Mouse (Mus musculus) kidney, embryonic 15.5 days (tissue): ENCODE measurements around the gene Trim31. TPM values are rescaled to one million over a fixed set of nuclear protein-coding genes. Genes with fewer than 3 reads are reported as not detected.

Experiments
- ATAC-seq: fragments of 200-750 bp; cut with Nextera tagmentation; replicated peaks from 2 replicates; pipeline ENCODE4 v1.8.0; 2017; ENCODE audit warnings: moderate TSS enrichment; ENCODE audit not compliant: low FRiP score
- H3K27ac ChIP-seq: fragments of 300-500 bp; sonication (generic); 2 replicates; pipeline ENCODE4 v1.5.1; 2015; ENCODE audit warnings: mild to moderate bottlenecking, inconsistent platforms
- H3K27me3 ChIP-seq: fragments of 300-500 bp; sonication (generic); 2 replicates; pipeline ENCODE4 v1.6.1; 2015; ENCODE audit warnings: inconsistent platforms
- H3K36me3 ChIP-seq: fragments of 300-500 bp; sonication (generic); 2 replicates; pipeline ENCODE4 v1.6.1; 2015; ENCODE audit warnings: inconsistent platforms
- H3K4me1 ChIP-seq: fragments of 300-500 bp; sonication (generic); 2 replicates; pipeline ENCODE4 v1.6.1; 2015; ENCODE audit warnings: inconsistent platforms
- H3K4me2 ChIP-seq: fragments of 300-500 bp; sonication (generic); 2 replicates; pipeline ENCODE4 v1.6.1; 2015; ENCODE audit warnings: moderate library complexity, mild to moderate bottlenecking, inconsistent platforms
- H3K4me3 ChIP-seq: fragments of 300-500 bp; sonication (generic); replicated peaks from 2 replicates; pipeline ENCODE4 v1.5.1; 2015; ENCODE audit warnings: mild to moderate bottlenecking, inconsistent platforms
- H3K9ac ChIP-seq: fragments of 300-500 bp; sonication (generic); 2 replicates; pipeline ENCODE4 v1.6.1; 2015; ENCODE audit warnings: mild to moderate bottlenecking, inconsistent platforms
- H3K9me3 ChIP-seq: fragments of 300-500 bp; sonication (generic); replicated peaks from 2 replicates; pipeline ENCODE4 v1.6.1; 2016; ENCODE audit warnings: inconsistent platforms
- WGBS: fragments of 180-500 bp; shearing (Covaris S2); methylation state at CpG from one replicate; pipeline ENCODE4 v1.1.7; 2015; ENCODE audit warnings: mixed read lengths; 5-methylcytosine and 5-hydroxymethylcytosine counted together
- polyA plus RNA-seq: library from polyadenylated mRNA; unstranded; fragments of >200 nt; fragmentation: Nextera tagmentation; extraction: Ambion mirVana; gene quantifications from 2 replicates; pipeline ENCODE4 v1.2.1, GENCODE M21; 2015

Gene Trim31
- polyA plus RNA-seq, 1 experiment from 2014 or later = not detected

DNA sequence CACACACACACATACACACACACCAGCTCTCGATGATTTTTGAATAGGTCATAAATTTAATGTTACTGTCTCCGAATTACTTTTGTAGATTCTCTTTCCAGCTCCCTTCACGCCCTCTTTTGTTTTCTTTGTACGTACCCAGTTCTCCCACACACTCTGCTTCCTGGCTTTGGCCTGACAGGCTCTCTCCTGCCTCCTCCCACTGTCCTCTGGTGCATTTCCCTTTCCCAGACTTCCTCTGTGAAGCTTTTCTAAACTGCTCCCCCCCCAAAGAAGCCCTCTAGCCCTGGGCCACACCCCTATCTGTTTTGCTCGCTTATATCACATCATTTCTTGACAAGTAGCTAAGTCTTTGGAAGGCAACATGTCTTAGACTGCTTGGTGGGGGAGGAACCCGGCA, 32.3 kb downstream of the Trim31 start:
- Histone ChIP-seq H3K36me3 (no peaks in the 10 kb centered on the region), H3K9me3 (no peaks in the 10 kb centered on the region), H3K4me3 (no peak overlapping the region), H3K27me3 (no peaks in the 10 kb centered on the region), H3K9ac (no peak overlapping the region), H3K4me1 (peaks cover 4% of the 10 kb centered on the region; the same call in 1 of the 2 replicates), H3K4me2 (no peak overlapping the region), H3K27ac (no peak overlapping the region)
- ATAC-seq = no peak
- 36% methylated on average over 6 of the region's 6 CpGs for WGBS

DNA sequence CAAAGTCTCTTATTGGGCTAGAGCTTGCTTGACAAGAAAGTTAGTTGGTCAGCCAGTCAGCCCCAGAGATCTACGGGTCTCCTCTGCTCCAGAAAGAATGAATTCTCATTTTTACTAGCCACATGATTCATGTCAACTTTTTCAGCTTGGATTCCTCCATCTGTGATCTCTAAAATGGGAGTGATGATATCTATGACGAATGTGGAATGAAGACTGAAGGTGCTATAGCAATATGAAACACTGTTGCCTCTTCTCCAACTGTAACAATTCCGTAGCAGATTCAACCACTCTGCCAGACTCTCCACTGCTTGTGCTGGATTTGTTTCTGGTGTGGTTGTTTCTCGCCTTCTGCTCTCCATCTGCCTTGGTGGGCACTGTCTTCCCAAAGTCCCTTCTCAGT, 33.2 kb downstream of the Trim31 start:
- H3K27me3 ChIP-seq = peaks cover 5% of the 10 kb centered on the region
- H3K4me2 ChIP-seq = no peak overlapping the region
- peaks cover 4% of the 10 kb centered on the region; the same call in 1 of the 2 replicates for H3K4me1 ChIP-seq
- H3K4me3 ChIP-seq = no peak overlapping the region
- no peak overlapping the region for H3K27ac ChIP-seq
- H3K9ac ChIP-seq = no peak overlapping the region
- no peaks in the 10 kb centered on the region for H3K9me3 ChIP-seq
- no peaks in the 10 kb centered on the region for H3K36me3 ChIP-seq
- WGBS = 84% methylated on average over 4 of the region's 4 CpGs
- no peak for ATAC-seq

DNA sequence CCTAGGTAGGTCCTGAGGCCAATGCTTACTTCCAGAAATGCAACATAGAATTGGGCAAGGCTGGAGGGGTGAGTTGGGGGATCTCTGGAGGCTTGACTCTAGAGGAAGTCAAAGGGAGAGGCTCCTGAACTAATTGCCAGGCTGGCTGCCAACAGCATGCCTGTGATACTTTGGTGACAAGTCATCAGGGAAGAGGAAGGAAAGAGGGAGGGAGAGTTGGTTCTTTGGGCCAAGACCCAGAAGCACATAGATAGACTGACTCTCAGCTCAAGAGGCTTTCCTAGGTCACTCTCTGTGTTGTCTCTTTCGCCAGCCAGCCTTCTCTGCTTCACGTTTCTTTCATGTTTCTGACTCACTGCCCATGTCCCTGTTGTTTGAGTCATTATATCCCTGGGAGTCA, 33.9 kb downstream of the Trim31 start:
- Histone ChIP-seq H3K36me3 (no peaks in the 10 kb centered on the region), H3K4me1 (peaks cover 4% of the 10 kb centered on the region; the same call in 1 of the 2 replicates), H3K27me3 (peaks cover 5% of the 10 kb centered on the region), H3K27ac (no peak overlapping the region), H3K4me2 (no peak overlapping the region), H3K4me3 (no peak overlapping the region), H3K9ac (no peak overlapping the region), H3K9me3 (no peaks in the 10 kb centered on the region)
- no peak for ATAC-seq
- WGBS = 66% methylated on average over 2 of the region's 2 CpGs

DNA sequence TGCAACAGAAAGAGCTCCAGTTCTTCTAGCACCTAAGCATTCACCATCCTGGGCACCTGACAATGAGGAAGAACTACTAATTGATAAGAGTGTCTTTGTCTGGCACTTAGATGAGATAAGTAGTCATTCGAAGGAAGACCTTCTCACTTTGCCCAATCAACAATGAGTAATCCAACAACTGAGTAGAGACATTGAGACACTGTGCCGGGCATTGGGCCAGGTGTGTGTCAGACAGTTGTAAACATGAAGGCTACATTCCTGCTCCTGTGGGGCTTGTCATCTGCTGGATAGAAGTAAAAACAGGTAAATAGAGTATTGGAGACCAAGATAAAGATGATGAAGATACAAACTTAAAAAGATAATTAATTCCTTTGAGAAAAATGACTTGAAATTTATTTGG, 40.1 kb downstream of the Trim31 start:
- Histone ChIP-seq H3K4me1 (peaks cover 8% of the 10 kb centered on the region), H3K36me3 (no peaks in the 10 kb centered on the region), H3K4me3 (no peak overlapping the region), H3K9ac (no peak overlapping the region), H3K27ac (no peak overlapping the region), H3K9me3 (no peaks in the 10 kb centered on the region), H3K27me3 (peaks cover 42% of the 10 kb centered on the region), H3K4me2 (no peak overlapping the region)
- ATAC-seq = no peak
- 81% methylated on average over 2 of the region's 2 CpGs for WGBS

DNA sequence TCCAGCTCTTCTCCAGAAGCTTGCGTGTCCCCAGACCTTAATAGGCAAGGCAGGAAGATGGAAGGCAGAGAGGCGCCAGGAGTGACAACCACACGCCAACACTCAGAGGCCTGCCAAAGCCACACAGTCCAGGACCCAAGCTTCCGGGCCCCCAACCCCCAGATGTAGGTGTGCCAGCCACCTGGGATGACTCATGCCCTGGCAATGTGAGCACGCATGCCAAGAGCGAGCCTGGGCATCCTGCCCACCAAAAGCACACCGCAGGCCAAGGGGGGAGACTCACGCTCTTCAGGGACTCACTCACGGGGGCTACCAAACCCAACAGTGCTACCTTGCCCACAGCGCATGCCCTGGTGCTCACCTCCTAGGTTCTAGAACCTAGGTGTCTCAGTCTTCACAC, 44.5 kb downstream of the Trim31 start:
- peak overlapping the region; percentile 77 for H3K4me2 ChIP-seq
- H3K4me1 ChIP-seq = peaks cover 30% of the 10 kb centered on the region
- 46% methylated on average over 10 of the region's 10 CpGs for WGBS
- 0 out of 2 replicates have a peak, but pooled peaks have one; percentile 13 for ATAC-seq
- H3K27me3 ChIP-seq = peaks cover 77% of the 10 kb centered on the region
- peak overlapping the region; percentile 46 for H3K4me3 ChIP-seq
- H3K9me3 ChIP-seq = no peaks in the 10 kb centered on the region
- no peak overlapping the region for H3K27ac ChIP-seq
- H3K36me3 ChIP-seq = no peaks in the 10 kb centered on the region
- H3K9ac ChIP-seq = no peak overlapping the region

DNA sequence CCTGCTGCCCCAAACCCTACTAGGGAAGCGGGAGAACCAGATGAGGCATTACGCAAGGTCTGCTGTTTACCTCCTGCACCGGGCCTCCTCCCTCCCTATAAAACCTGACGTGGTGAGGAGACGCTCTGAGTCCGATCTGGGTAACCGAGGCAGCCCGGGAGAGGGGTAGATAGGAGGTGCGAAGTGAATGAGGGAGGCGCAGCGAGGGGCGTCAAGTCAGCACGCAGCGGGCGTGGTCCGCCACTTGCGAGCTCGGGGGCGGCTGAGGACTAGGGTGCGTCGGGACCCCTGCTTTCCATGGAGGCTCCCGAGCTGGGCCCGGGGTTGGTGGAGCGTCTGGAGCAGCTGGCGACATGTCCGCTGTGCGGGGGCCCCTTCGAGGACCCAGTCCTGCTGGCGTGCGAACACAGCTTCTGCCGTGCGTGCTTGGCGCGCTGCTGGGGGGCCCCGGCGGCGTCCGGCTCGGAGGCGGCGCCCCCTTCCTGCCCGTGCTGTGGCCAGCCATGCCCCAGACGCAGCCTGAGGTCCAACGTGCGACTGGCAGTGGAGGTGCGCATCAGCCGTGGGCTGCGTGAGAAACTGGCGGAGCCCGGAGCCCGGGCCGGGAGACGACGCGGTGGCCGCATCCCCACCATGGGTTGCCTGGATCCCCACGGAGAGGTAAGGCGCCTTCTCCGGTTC, 45.0 kb downstream of the Trim31 start, which contains the start of gene Rnf39:
TSS of gene Rnf39 (plus strand) at position 128 of the 681 bp plus-strand sequence.
- H3K36me3 ChIP-seq = no peaks in the 10 kb centered on the region
- H3K27me3 ChIP-seq = peaks cover 74% of the 10 kb centered on the region
- 1% methylated on average over 57 of the region's 59 CpGs for WGBS
- ATAC-seq = 0 out of 2 replicates have a peak, but pooled peaks have one; percentile 7
- no peak within 1 kb of the TSS for H3K27ac ChIP-seq
- H3K4me3 ChIP-seq = peak within 1 kb of the TSS; percentile 46
- H3K4me2 ChIP-seq = peak within 1 kb of the TSS; percentile 77
- H3K9ac ChIP-seq = peak within 1 kb of the TSS; percentile 21; the same call in 1 of the 2 replicates
- H3K4me1 ChIP-seq = peaks cover 36% of the 10 kb centered on the region
- H3K9me3 ChIP-seq = no peaks in the 10 kb centered on the region

DNA sequence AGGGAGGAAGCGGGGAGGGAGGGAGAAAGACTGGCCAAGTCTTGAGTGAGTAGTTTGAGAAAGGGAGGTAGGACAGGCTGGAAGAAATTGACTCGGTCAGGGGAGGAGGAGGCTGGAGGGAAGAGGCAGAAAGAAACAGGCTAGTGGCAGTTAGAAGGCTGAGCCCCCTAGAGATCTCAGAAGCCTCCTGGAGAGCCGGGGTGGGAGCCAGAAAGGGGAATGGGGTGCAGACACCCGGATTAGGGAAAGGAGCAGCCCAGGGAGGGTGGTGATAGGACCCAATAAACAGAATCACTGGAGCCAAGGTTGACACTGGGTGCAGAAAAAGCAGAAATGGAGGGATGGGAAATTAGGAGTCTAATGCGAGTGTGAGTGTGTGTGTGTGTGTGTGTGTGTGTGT, 45.8 kb downstream of the Trim31 start:
- Histone ChIP-seq H3K9me3 (no peaks in the 10 kb centered on the region), H3K36me3 (peaks cover 4% of the 10 kb centered on the region), H3K27ac (no peak overlapping the region), H3K4me2 (peak overlapping the region; percentile 77), H3K9ac (no peak overlapping the region), H3K4me3 (peak overlapping the region; percentile 46; the same call in 1 of the 2 replicates), H3K27me3 (peaks cover 74% of the 10 kb centered on the region), H3K4me1 (peaks cover 38% of the 10 kb centered on the region)
- no peak for ATAC-seq
- WGBS = 1% methylated on average over 5 of the region's 5 CpGs

DNA sequence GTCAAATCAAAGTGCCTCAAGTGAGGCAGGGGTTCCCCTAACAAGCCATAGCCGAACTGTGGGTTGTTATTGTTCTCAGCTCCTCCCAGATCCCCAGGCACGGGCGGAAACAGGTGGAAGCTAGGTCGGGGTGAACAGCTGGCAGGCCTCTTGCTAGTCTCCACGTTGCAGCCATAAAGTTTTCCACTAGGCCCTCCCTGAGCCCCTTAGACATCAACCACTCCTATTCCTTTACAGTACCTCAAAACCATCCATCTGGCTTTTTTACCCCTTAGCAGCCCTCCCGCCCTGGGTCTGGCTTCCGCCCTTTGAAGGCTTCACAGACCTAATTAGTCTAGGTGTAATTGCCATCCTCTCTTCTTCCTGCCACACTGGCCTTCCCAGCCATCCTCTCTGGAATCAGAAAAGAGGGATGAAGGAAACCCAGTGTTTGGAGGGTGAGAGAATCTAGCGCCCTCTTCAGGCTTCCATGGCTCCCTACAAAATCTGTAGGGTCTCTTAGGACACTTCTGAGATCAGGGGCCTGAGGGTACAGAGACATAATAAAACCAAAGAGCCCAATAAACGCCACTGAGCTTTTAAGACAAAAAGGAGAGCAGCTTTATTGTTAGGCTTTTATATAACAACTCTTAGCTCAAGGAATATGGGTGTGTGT, 46.3 kb downstream of the Trim31 start:
- Histone ChIP-seq H3K9ac (no peak overlapping the region), H3K4me3 (no peak overlapping the region; the same call in 1 of the 2 replicates), H3K27me3 (peaks cover 69% of the 10 kb centered on the region), H3K27ac (no peak overlapping the region), H3K4me1 (peaks cover 38% of the 10 kb centered on the region), H3K4me2 (no peak overlapping the region), H3K9me3 (no peaks in the 10 kb centered on the region), H3K36me3 (peaks cover 10% of the 10 kb centered on the region)
- 15% methylated on average over 9 of the region's 9 CpGs for WGBS
- no peak for ATAC-seq

DNA sequence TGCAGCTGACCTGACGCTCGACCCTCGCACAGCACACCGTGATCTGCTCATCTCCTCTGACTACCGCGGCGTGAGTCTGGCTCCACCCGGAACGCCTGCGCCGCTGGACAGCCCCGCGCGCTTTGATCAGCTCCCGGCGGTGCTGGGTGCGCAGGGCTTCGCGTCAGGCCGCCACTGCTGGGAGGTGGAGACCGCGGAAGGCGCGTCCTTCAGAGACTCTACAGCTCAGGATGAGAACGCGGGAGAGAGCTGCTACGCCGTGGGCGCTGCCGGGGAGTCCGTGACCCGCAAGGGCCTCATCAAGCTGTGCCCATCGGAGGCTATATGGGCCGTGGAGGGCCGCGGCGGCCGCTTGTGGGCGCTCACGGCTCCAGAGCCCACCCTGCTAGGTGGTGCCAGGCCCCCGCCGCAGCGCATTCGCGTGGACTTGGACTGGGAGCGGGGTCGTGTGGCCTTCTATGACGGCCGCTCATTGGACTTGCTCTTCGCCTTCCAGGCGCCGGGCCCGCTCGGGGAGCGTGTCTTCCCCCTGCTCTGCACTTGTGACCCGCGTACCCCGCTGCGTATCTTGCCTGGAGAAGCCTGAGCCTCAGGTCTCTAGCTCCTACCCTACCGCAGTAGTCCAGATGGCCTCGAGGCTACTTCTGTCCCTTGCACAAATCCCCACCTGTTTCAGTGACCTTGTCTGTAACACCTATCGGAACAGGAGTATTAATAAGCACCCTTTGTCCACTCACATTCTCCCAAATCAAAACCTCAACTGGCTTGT, 49.3 kb downstream of the Trim31 start:
- Histone ChIP-seq H3K4me3 (peak overlapping the region; percentile 60), H3K27me3 (peaks cover 48% of the 10 kb centered on the region), H3K27ac (no peak overlapping the region), H3K36me3 (peaks cover 13% of the 10 kb centered on the region), H3K4me1 (peaks cover 50% of the 10 kb centered on the region), H3K4me2 (peak overlapping the region; percentile 97), H3K9me3 (no peaks in the 10 kb centered on the region), H3K9ac (peak overlapping the region; percentile 56)
- peak; percentile 47 for ATAC-seq
- 2% methylated on average over 62 of the region's 62 CpGs for WGBS

DNA sequence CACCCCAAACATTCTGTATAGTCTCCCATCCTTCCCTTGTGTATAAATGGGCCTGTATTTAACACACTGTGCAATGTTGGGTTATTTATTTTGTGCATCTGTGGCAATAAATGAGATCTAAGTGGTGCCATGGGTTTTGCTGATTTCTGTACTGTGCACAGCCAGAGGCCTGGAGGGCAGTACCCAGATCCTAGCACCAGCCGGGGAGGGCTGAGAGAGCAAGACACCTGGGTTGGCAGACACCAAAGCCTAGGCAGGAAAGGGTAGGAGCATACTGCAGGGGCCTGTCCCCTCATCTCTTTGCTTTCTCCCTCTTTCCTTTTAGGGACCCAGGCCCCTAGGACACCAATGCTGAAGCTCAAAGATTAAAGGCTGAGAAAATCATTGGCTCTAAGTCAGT, 50.4 kb downstream of the Trim31 start:
- H3K4me1 ChIP-seq = peaks cover 40% of the 10 kb centered on the region
- H3K27ac ChIP-seq = 0 out of 2 replicates have a peak overlapping the region, but pooled peaks have one; percentile 9
- peaks cover 13% of the 10 kb centered on the region for H3K36me3 ChIP-seq
- no peak overlapping the region for H3K4me3 ChIP-seq
- H3K9ac ChIP-seq = no peak overlapping the region
- ATAC-seq = no peak
- 88% methylated on average over 1 of the region's 1 CpGs for WGBS
- H3K9me3 ChIP-seq = no peaks in the 10 kb centered on the region
- peaks cover 38% of the 10 kb centered on the region for H3K27me3 ChIP-seq
- H3K4me2 ChIP-seq = no peak overlapping the region

DNA sequence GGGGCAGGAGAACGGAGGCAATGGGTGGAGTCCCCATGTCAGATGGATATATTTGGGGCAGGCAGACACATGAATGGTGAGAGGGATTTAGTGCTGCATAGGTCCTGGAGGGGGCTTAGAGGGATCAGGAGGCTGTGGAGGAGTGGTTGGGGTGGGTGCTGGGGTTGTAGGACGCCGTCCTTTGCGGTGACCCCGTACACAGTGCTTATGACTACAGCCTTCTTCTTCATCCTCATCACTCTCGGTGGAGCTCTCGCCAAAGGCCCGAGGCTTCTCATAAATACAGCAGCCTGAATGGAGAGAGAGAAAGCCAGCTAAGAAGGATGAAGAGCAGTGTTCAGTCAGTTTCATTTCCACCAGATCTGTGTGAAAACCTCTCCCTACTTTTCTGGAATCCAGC, 51.3 kb downstream of the Trim31 start:
- Histone ChIP-seq H3K4me2 (no peak overlapping the region), H3K4me3 (no peak overlapping the region), H3K4me1 (peaks cover 30% of the 10 kb centered on the region), H3K27me3 (peaks cover 28% of the 10 kb centered on the region), H3K27ac (no peak overlapping the region), H3K9ac (no peak overlapping the region), H3K9me3 (no peaks in the 10 kb centered on the region), H3K36me3 (peaks cover 16% of the 10 kb centered on the region)
- ATAC-seq = no peak
- 86% methylated on average over 8 of the region's 8 CpGs for WGBS
